Mouse (Mus musculus): ENCODE data around the gene Prkar2a.

- TF ChIP-seq CTCF (IDR thresholded peaks at IDR 0.05; ENCODE audit: low read depth) (no peak), EP300 (optimal IDR thresholded peaks at IDR 0.05) (no peak)
These were observed 106.6 kb downstream of the Prkar2a start for GRCm38 (mm10) chr9:108795762-108796161.
